In genomic region chr14:78216229-78216963, GRCm38 (mm10) we compare ENCODE assay signal across 11 mouse cellular contexts.
DNase-seq lines count a peak whose midpoint lies in the region; ATAC-seq lines count a peak whose summit lies in the region.
"Had no signal": no experiment of that assay in that cellular context is flagged by ENCODE, and none has a peak within 500 bp of the region (broad histone marks: within the 10 kb centered on the region; RNA-seq: fewer than 3 reads in every experiment).

No protein-coding gene starts in this region.

- no peak overlapping the region for H3K4me3 ChIP-seq in neural tube, embryonic 11.5 days (ENCODE audit: low read depth, low read length)
- no peak overlapping the region for H3K4me3 ChIP-seq in limb, embryonic 10.5 days
- H3K4me3 ChIP-seq: limb, embryonic 13.5 days had no signal

- no peak overlapping the region for H3K9ac ChIP-seq in neural tube, embryonic 11.5 days (ENCODE audit: low read length)
- H3K9ac ChIP-seq: limb, embryonic 13.5 days had no signal

- no peaks in the 10 kb centered on the region for H3K27me3 ChIP-seq in neural tube, embryonic 11.5 days (ENCODE audit: control insufficient read depth, insufficient read depth, low read length)
- no peaks in the 10 kb centered on the region for H3K27me3 ChIP-seq in limb, embryonic 10.5 days (ENCODE audit: low read depth, poor library complexity, severe bottlenecking)
- H3K27me3 ChIP-seq: limb, embryonic 13.5 days had no signal

- no peak overlapping the region for H3K27ac ChIP-seq in neural tube, embryonic 11.5 days (ENCODE audit: low read depth, low read length)
- H3K27ac ChIP-seq in limb, embryonic 10.5 days: peak overlapping the region; percentile 8; the same call in 1 of the 2 replicates
- H3K27ac ChIP-seq: limb, embryonic 13.5 days had no signal

- no peaks in the 10 kb centered on the region for H3K9me3 ChIP-seq in neural tube, embryonic 11.5 days (ENCODE audit: control insufficient read depth, low read length)
- no peaks in the 10 kb centered on the region for H3K9me3 ChIP-seq in limb, embryonic 10.5 days (replicated peaks)
- H3K9me3 ChIP-seq: limb, embryonic 13.5 days had no signal

- H3K4me2 ChIP-seq in neural tube, embryonic 11.5 days (ENCODE audit: low read depth): no peak overlapping the region
- H3K4me2 ChIP-seq: limb, embryonic 13.5 days had no signal

- no peak for ATAC-seq in neural tube, embryonic 11.5 days (ENCODE audit: insufficient read depth, low FRiP score, low TSS enrichment)
- ATAC-seq: Patski had no signal

- 40% methylated on average over 15 of the region's 15 CpGs for WGBS in neural tube, embryonic 11.5 days
- 50% methylated on average over 15 of the region's 15 CpGs for WGBS in limb, embryonic 10.5 days

- peak; percentile 24 for DNase-seq in neural tube, embryonic 11.5 days (ENCODE audit: low spot score)
- no peak for DNase-seq in neural tube, embryonic 10.5 days (ENCODE audit: extremely low spot score, low spot score)
- DNase-seq in heart, postnatal 14 days: peak; percentile 5 to 23
- peak; percentile 33 for DNase-seq in limb, embryonic 10.5 days (ENCODE audit: low spot score)
- DNase-seq in retina, embryonic 14.5 days (ENCODE audit: low spot score): peak; percentile 45
- no peak for DNase-seq in spleen, adult 12 weeks (ENCODE audit: low spot score)
- DNase-seq in frontal cortex, postnatal 10 days (ENCODE audit: low spot score in 2 of 2): no peak
- DNase-seq in T-cell, adult 2 months (ENCODE audit: low spot score): no peak
- DNase-seq: right cerebral cortex, postnatal 14 days had no signal

- H3K36me3 ChIP-seq in neural tube, embryonic 11.5 days (ENCODE audit: control insufficient read depth, insufficient read depth, low read length): no peaks in the 10 kb centered on the region
- no peaks in the 10 kb centered on the region for H3K36me3 ChIP-seq in limb, embryonic 10.5 days
- H3K36me3 ChIP-seq: limb, embryonic 13.5 days had no signal

- intact Hi-C loops in heart, postnatal 14 days (cut with DNase I): no loop called here

- no peaks in the 10 kb centered on the region; the same call in 1 of the 2 replicates for H3K4me1 ChIP-seq in neural tube, embryonic 11.5 days (ENCODE audit: control insufficient read depth, insufficient read depth, low read length)
- H3K4me1 ChIP-seq in limb, embryonic 10.5 days: peaks cover 7% of the 10 kb centered on the region

Comparison
In these comparisons a context has a peak if more than half of its experiments do, and no peak if none do; other contexts are left out.
1. DNase-seq: peak in neural tube, embryonic 11.5 days (single experiment), heart, postnatal 14 days (2 of 2), limb, embryonic 10.5 days (single experiment) and retina, embryonic 14.5 days (single experiment); none in neural tube, embryonic 10.5 days (single experiment), spleen, adult 12 weeks (single experiment), frontal cortex, postnatal 10 days (0 of 2) and T-cell, adult 2 months (single experiment).